Mouse (Mus musculus) hindbrain, postnatal 0 days (tissue): Measurements from ENCODE around the gene Isg15. TPM values are rescaled to one million over a fixed set of nuclear protein-coding genes. Genes with fewer than 3 reads are reported as not detected.

Source experiments
- ATAC-seq: fragments of 200-750 bp; cut with Nextera tagmentation; 2 replicates; pipeline ENCODE4 v1.8.0; 2017; ENCODE audit warnings: mild to moderate bottlenecking, moderate TSS enrichment, moderate library complexity
- DNase-seq: peaks from one replicate; pipeline ENCODE4 v3.0.0-alpha.2; 2015; ENCODE audit warnings: low spot score
- H3K27ac ChIP-seq: fragments of 300-500 bp; sonication (generic); 2 replicates; pipeline ENCODE4 v1.5.1; 2014; ENCODE audit warnings: mild to moderate bottlenecking
- H3K27me3 ChIP-seq: fragments of 300-500 bp; sonication (generic); 2 replicates; pipeline ENCODE4 v1.6.1; 2014; ENCODE audit warnings: low read length, mixed read lengths; ENCODE audit not compliant: insufficient read depth
- H3K36me3 ChIP-seq: fragments of 300-500 bp; sonication (generic); 2 replicates; pipeline ENCODE4 v1.6.1; 2014; ENCODE audit warnings: low read length, mixed read lengths; ENCODE audit not compliant: insufficient read depth
- H3K4me1 ChIP-seq: fragments of 300-500 bp; sonication (generic); 2 replicates; pipeline ENCODE4 v1.6.1; 2014; ENCODE audit warnings: antibody characterized with exemption, low read length, mixed read lengths; ENCODE audit not compliant: insufficient read depth
- H3K4me2 ChIP-seq: fragments of 300-500 bp; sonication (generic); 2 replicates; pipeline ENCODE4 v1.6.1; 2014; ENCODE audit warnings: low read depth, mild to moderate bottlenecking, low read length, moderate library complexity, mixed read lengths
- H3K4me3 ChIP-seq: fragments of 300-500 bp; sonication (generic); 2 replicates; pipeline ENCODE4 v1.5.1; 2014; ENCODE audit warnings: low read length
- H3K9ac ChIP-seq: fragments of 300-500 bp; sonication (generic); replicated peaks from 2 replicates; pipeline ENCODE4 v1.6.1; 2014; ENCODE audit warnings: mild to moderate bottlenecking, low read length, moderate library complexity, mixed read lengths
- H3K9me3 ChIP-seq: fragments of 300-500 bp; sonication (generic); 2 replicates; pipeline ENCODE4 v1.6.1; 2016; ENCODE audit warnings: low read length, mixed read lengths
- CTCF ChIP-seq: IDR thresholded peaks from 2 replicates; pipeline ENCODE4 v1.5.1; 2016; ENCODE audit warnings: antibody characterized with exemption, control low read depth, low read depth
- WGBS: fragments of 180-500 bp; shearing (Covaris S2); extraction: QIAGEN DNeasy Blood & Tissue Kit; methylation state at CpG from one replicate; pipeline ENCODE4 v1.1.7; 2014; 5-methylcytosine and 5-hydroxymethylcytosine counted together
- polyA plus RNA-seq: library from polyadenylated mRNA; unstranded; fragments of >200 nt; fragmentation: Nextera tagmentation; extraction: Ambion mirVana; gene quantifications from 2 replicates; pipeline ENCODE4 v1.2.1, GENCODE M21; 2015
- total RNA-seq: library from RNA; depleted of rRNA; stranded (reverse); fragments of >200 nt; gene quantifications from 2 replicates; pipeline ENCODE4 v1.2.3, GENCODE M21; 2014

The Isg15 gene
- total and polyA plus RNA-seq, 2 experiments from 2014 or later = 3.2 to 4.5 TPM

DNA sequence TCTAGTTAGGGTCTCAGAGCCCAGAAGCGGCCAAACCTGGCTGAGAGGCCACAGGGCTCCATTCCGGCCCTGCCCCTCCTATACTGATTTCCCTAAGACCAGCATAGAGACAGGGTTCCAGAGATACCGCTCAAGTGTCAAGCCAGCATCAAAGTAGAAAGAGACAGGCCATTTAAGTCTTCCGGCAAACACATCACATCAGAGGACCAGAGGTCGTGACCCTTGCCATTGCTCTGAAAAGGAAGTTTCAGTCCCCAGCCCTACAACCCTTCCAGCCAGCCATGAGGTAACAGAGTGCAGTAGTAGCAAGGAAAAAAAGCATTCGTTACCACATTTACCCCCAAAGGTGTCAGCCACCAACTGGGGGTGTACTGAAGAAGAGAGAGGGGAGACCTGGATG, 6.3 kb downstream of the Isg15 start:
- Histone ChIP-seq H3K4me1 (peaks cover 31% of the 10 kb centered on the region), H3K9ac (no peak overlapping the region), H3K27ac (no peak overlapping the region), H3K4me2 (no peak overlapping the region), H3K27me3 (no peaks in the 10 kb centered on the region), H3K9me3 (no peaks in the 10 kb centered on the region), H3K36me3 (0 out of 2 replicates have a peak, but pooled peaks cover 5% of the 10 kb centered on the region), H3K4me3 (no peak overlapping the region)
- no peak for ATAC-seq
- DNase-seq = no peak
- WGBS = 39% methylated on average over 6 of the region's 6 CpGs
- TF ChIP-seq CTCF = no peak

DNA sequence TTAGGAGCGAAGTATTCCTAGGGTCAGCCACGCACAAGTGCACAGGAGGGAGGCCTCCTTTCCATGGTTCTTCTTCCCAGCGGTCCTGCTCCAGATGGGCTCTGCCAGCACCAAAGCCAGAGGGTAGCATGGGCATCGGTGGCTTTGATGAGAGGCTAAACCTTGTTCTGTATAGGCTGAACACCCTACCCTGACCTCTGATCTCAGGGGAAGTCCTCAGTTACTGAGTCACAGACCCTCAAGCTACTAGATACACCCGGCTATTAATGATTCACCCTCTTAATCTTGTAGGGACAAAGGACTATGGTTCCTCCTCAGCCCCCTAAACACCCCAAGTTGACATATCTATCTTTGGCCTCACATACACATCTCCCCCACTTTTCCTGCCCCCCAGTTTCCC, 6.7 kb downstream of the Isg15 start:
- Histone ChIP-seq H3K36me3 (0 out of 2 replicates have a peak, but pooled peaks cover 5% of the 10 kb centered on the region), H3K4me2 (no peak overlapping the region), H3K9ac (no peak overlapping the region), H3K9me3 (no peaks in the 10 kb centered on the region), H3K27me3 (no peaks in the 10 kb centered on the region), H3K4me3 (no peak overlapping the region), H3K27ac (no peak overlapping the region), H3K4me1 (peaks cover 36% of the 10 kb centered on the region)
- no peak for TF ChIP-seq CTCF
- WGBS = 55% methylated on average over 5 of the region's 5 CpGs
- DNase-seq (no peak), ATAC-seq (no peak)

GRCm38 (mm10) chr4:156193200-156193590, 7.4 kb downstream of the Isg15 start:
- peaks cover 40% of the 10 kb centered on the region for H3K4me1 ChIP-seq
- DNase-seq (no peak), ATAC-seq (no peak)
- H3K4me3 ChIP-seq = no peak overlapping the region
- peak overlapping the region; percentile 15; the same call in 1 of the 2 replicates for H3K27ac ChIP-seq
- 30% methylated on average over 2 of the region's 2 CpGs for WGBS
- no peaks in the 10 kb centered on the region for H3K27me3 ChIP-seq
- no peak for TF ChIP-seq CTCF
- no peaks in the 10 kb centered on the region for H3K9me3 ChIP-seq
- no peak overlapping the region for H3K9ac ChIP-seq
- 0 out of 2 replicates have a peak, but pooled peaks cover 5% of the 10 kb centered on the region for H3K36me3 ChIP-seq
- H3K4me2 ChIP-seq = no peak overlapping the region

- Histone ChIP-seq H3K27ac (peak overlapping the region; percentile 46), H3K9me3 (no peaks in the 10 kb centered on the region), H3K9ac (0 out of 2 replicates have a peak overlapping the region, but pooled peaks have one; percentile 14), H3K4me1 (peaks cover 40% of the 10 kb centered on the region), H3K4me2 (no peak overlapping the region), H3K4me3 (no peak overlapping the region), H3K36me3 (0 out of 2 replicates have a peak, but pooled peaks cover 5% of the 10 kb centered on the region), H3K27me3 (no peaks in the 10 kb centered on the region)
- ATAC-seq = peak; percentile 15; the same call in 1 of the 2 replicates
- WGBS = 46% methylated on average over 8 of the region's 8 CpGs
- peak; percentile 69 for DNase-seq
- TF ChIP-seq CTCF = no peak
Observed at GRCm38 (mm10) chr4:156192421-156193199, 8.0 kb downstream of the Isg15 start.

DNA sequence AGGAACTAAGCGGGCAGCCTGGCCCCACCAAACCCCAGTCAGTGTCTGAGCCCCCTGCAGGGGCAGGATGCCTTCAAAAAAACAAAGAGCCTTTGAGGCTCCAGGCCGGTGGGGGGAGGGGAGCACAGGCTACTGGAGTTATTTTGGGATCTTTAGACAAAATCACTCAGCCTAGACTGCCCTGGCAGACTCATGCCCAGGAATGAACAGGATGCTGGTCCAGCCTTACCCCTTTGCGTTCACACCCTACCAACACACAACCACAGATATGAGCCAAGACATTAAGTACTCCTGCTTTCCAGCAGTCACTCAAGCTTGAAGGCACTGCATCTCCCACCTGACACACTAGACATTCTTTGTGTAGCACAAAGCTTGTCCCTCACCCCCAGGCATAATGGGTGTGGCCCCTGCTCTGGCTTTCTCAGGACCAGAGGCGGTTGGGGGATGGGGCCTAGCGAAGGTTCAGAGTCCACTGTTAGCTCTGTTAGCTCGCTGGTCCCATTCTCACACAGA, 11.8 kb downstream of the Isg15 start:
- no peak overlapping the region for H3K4me3 ChIP-seq
- no peaks in the 10 kb centered on the region for H3K27me3 ChIP-seq
- 21% methylated on average over 6 of the region's 6 CpGs for WGBS
- peaks cover 51% of the 10 kb centered on the region for H3K4me1 ChIP-seq
- no peak overlapping the region; the same call in 1 of the 2 replicates for H3K4me2 ChIP-seq
- peak; percentile 47 for ATAC-seq
- 0 out of 2 replicates have a peak, but pooled peaks cover 5% of the 10 kb centered on the region for H3K36me3 ChIP-seq
- no peaks in the 10 kb centered on the region for H3K9me3 ChIP-seq
- no peak for TF ChIP-seq CTCF
- no peak overlapping the region for H3K9ac ChIP-seq
- peak overlapping the region; percentile 41 for H3K27ac ChIP-seq
- peak; percentile 68 for DNase-seq

GRCm38 (mm10) chr4:156188162-156188810, 12.3 kb downstream of the Isg15 start:
- ATAC-seq (no peak), DNase-seq (no peak)
- 29% methylated on average over 5 of the region's 5 CpGs for WGBS
- Histone ChIP-seq H3K36me3 (0 out of 2 replicates have a peak, but pooled peaks cover 5% of the 10 kb centered on the region), H3K4me3 (no peak overlapping the region), H3K4me1 (peaks cover 46% of the 10 kb centered on the region), H3K9ac (no peak overlapping the region), H3K9me3 (no peaks in the 10 kb centered on the region), H3K4me2 (no peak overlapping the region), H3K27me3 (no peaks in the 10 kb centered on the region), H3K27ac (peak overlapping the region; percentile 41)
- no peak for TF ChIP-seq CTCF
